Mouse (Mus musculus) 3T3-L1 (cell line): ENCODE results near the gene Olfr1392.
"Not testable (repeated sequence)": the region's sequence is repeated elsewhere in the genome, so short reads cannot be mapped to it uniquely, and the experiment has no call there.

ENCODE experiments used
- DNase-seq: peaks from one replicate; pipeline ENCODE4 v3.0.0-alpha.2; 2015; ENCODE audit warnings: low read depth, low spot score

Olfr1392 gene

GRCm38 (mm10) chr11:49284982-49285381 is at the start of gene Olfr1392:
Gene Olfr1392 (plus strand): TSS chr11:49285282.
- not testable (repeated sequence) for DNase-seq

GRCm38 (mm10) chr11:49235459-49236207 is 49.4 kb upstream of the Olfr1392 start:
- DNase-seq: peak; percentile 49

- no peak for DNase-seq
Measured at GRCm38 (mm10) chr11:49236891-49237290, 48.2 kb upstream of the Olfr1392 start.

- DNase-seq: no peak
Measured at GRCm38 (mm10) chr11:49237532-49237931, 47.5 kb upstream of the Olfr1392 start.

- no peak for DNase-seq
Measured at GRCm38 (mm10) chr11:49240310-49240709, 44.8 kb upstream of the Olfr1392 start.

GRCm38 (mm10) chr11:49240874-49241273 is 44.2 kb upstream of the Olfr1392 start:
- DNase-seq: no peak

- no peak for DNase-seq
Measured at GRCm38 (mm10) chr11:49241471-49241870, 43.6 kb upstream of the Olfr1392 start.

GRCm38 (mm10) chr11:49242944-49243626 is 42.0 kb upstream of the Olfr1392 start:
- peak; percentile 54 for DNase-seq

GRCm38 (mm10) chr11:49243727-49244594 is 41.1 kb upstream of the Olfr1392 start, which contains the start of gene Mgat1:
Gene Mgat1 (plus strand): TSS chr11:49244191.
- peak; percentile 95 for DNase-seq

GRCm38 (mm10) chr11:49244595-49244930 is 40.5 kb upstream of the Olfr1392 start:
- peak; percentile 77 for DNase-seq

- DNase-seq: peak; percentile 78
Measured at GRCm38 (mm10) chr11:49245176-49245575, 39.9 kb upstream of the Olfr1392 start.

GRCm38 (mm10) chr11:49245634-49246415 is 39.3 kb upstream of the Olfr1392 start:
- peak; percentile 55 for DNase-seq

- no peak for DNase-seq
Measured at GRCm38 (mm10) chr11:49246523-49246922, 38.6 kb upstream of the Olfr1392 start.

- DNase-seq: peak; percentile 46
Measured at GRCm38 (mm10) chr11:49247255-49247654, 37.8 kb upstream of the Olfr1392 start.

- DNase-seq: peak; percentile 47
Measured at GRCm38 (mm10) chr11:49248226-49248973, 36.7 kb upstream of the Olfr1392 start.

- no peak for DNase-seq
Measured at GRCm38 (mm10) chr11:49248974-49249700, 35.9 kb upstream of the Olfr1392 start.

- DNase-seq: no peak
Measured at GRCm38 (mm10) chr11:49249811-49250421, 35.2 kb upstream of the Olfr1392 start.

- DNase-seq: peak; percentile 88
Measured at GRCm38 (mm10) chr11:49250422-49251379, 34.4 kb upstream of the Olfr1392 start.
